Mouse (Mus musculus) heart, embryonic 15.5 days (tissue): ENCODE results near the gene Gdnf. TPM values are rescaled to one million over a fixed set of nuclear protein-coding genes. Genes with fewer than 3 reads are reported as not detected.

Experiments used
- ATAC-seq: fragments of 200-750 bp; cut with Nextera tagmentation; replicated peaks from 2 replicates; pipeline ENCODE4 v1.8.0; 2017; ENCODE audit warnings: low read depth, moderate TSS enrichment; ENCODE audit not compliant: insufficient number of reproducible peaks, insufficient read depth, low FRiP score
- H3K27ac ChIP-seq: fragments of 300-500 bp; sonication (generic); 2 replicates; pipeline ENCODE4 v1.5.1; 2015; ENCODE audit warnings: mild to moderate bottlenecking, inconsistent platforms
- H3K27me3 ChIP-seq: fragments of 300-500 bp; sonication (generic); 2 replicates; pipeline ENCODE4 v1.6.1; 2015; ENCODE audit warnings: inconsistent platforms
- H3K36me3 ChIP-seq: fragments of 300-500 bp; sonication (generic); 2 replicates; pipeline ENCODE4 v1.6.1; 2015; ENCODE audit warnings: mild to moderate bottlenecking, inconsistent platforms
- H3K4me1 ChIP-seq: fragments of 300-500 bp; sonication (generic); replicated peaks from 2 replicates; pipeline ENCODE4 v1.6.1; 2015; ENCODE audit warnings: inconsistent platforms
- H3K4me2 ChIP-seq: fragments of 300-500 bp; sonication (generic); 2 replicates; pipeline ENCODE4 v1.6.1; 2015; ENCODE audit warnings: inconsistent platforms, mild to moderate bottlenecking, moderate library complexity
- H3K4me3 ChIP-seq: fragments of 300-500 bp; sonication (generic); 2 replicates; pipeline ENCODE4 v1.5.1; 2015; ENCODE audit warnings: mild to moderate bottlenecking, inconsistent platforms
- H3K9ac ChIP-seq: fragments of 300-500 bp; sonication (generic); 2 replicates; pipeline ENCODE4 v1.6.1; 2015; ENCODE audit warnings: mild to moderate bottlenecking, inconsistent platforms
- H3K9me3 ChIP-seq: fragments of 300-500 bp; sonication (generic); replicated peaks from 2 replicates; pipeline ENCODE4 v1.6.1; 2016; ENCODE audit warnings: inconsistent platforms
- WGBS: fragments of 180-500 bp; shearing (Covaris S2); methylation state at CpG from one replicate; pipeline ENCODE4 v1.1.7; 2015; ENCODE audit warnings: mixed read lengths; 5-methylcytosine and 5-hydroxymethylcytosine counted together
- polyA plus RNA-seq: library from polyadenylated mRNA; unstranded; fragments of >200 nt; fragmentation: Nextera tagmentation; extraction: Ambion mirVana; gene quantifications from 2 replicates; pipeline ENCODE4 v1.2.1, GENCODE M21; 2015

The Gdnf gene
- polyA plus RNA-seq: 0.16 and 0.21 TPM in 2 replicates

DNA sequence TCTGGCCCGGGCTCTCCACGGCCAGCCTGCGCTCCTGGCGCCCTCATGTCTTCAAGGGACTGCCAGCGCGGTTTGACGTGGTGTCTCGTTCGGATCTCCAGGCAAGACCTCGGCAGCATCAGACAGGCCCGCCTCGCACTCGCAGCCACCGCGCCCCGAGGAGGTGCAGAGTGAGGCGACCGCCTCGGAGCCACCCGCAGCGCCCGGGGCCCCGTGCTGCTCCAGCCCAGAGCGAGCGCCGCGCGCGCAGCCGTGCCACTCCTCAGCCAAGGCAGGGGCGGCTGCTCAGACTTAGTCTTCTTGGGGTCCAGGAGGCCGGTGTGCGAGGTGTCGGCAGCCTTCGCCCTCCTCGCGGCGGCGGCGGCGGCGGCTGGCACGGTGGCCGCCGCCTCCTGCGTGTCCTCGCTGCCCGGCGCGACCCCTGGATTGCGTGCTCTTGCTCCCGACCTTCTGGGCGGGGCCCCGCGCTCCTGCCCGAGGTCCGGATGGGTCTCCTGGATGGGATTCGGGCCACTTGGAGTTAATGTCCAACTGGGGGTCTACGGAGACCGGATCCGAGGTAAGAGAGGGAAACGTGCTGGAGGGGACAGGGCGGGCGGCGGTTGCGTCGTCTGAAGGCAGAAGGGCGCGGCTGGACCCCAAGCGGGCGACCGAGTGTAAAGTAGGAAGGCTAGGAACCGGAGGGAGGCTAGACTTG is at the start of gene Gdnf:
Gene Gdnf, plus strand, starts transcription at position 291 of the 697 bp plus-strand sequence.
- Histone ChIP-seq H3K4me1 (peaks cover 46% of the 10 kb centered on the region), H3K36me3 (no peaks in the 10 kb centered on the region), H3K27me3 (peaks cover 95% of the 10 kb centered on the region), H3K4me3 (peak within 1 kb of the TSS; percentile 61), H3K4me2 (peak within 1 kb of the TSS; percentile 95), H3K9ac (peak within 1 kb of the TSS; percentile 49), H3K9me3 (no peaks in the 10 kb centered on the region), H3K27ac (no peak within 1 kb of the TSS)
- ATAC-seq: 0 out of 2 replicates have a peak, but pooled peaks have one; percentile 23
- WGBS: under 1% methylated on average over 73 of the region's 73 CpGs

DNA sequence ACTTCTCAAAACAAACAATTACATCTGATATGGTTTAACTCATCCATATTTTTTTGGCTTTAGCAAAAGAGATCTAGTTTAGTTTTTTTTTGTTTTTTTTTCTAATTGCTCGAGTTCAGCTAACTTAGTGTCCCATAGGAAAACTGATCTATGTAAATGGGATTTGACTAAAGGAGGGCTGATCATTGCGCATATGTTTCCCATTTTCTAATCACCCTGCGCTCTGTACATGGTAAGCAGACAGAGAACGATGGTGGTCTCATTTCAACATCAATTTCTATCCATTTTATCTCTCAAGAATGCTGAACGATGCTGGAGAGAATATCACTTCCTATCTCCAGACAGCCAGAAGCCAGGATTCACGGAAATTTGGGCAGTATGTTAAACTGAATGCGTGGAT is 43.5 kb upstream of the Gdnf start:
- ATAC-seq: no peak
- Histone ChIP-seq H3K27me3 (no peaks in the 10 kb centered on the region), H3K9me3 (no peaks in the 10 kb centered on the region), H3K4me1 (no peaks in the 10 kb centered on the region), H3K4me3 (no peak overlapping the region), H3K9ac (no peak overlapping the region), H3K4me2 (no peak overlapping the region), H3K27ac (no peak overlapping the region), H3K36me3 (no peaks in the 10 kb centered on the region)
- 81% methylated on average over 7 of the region's 7 CpGs for WGBS

DNA sequence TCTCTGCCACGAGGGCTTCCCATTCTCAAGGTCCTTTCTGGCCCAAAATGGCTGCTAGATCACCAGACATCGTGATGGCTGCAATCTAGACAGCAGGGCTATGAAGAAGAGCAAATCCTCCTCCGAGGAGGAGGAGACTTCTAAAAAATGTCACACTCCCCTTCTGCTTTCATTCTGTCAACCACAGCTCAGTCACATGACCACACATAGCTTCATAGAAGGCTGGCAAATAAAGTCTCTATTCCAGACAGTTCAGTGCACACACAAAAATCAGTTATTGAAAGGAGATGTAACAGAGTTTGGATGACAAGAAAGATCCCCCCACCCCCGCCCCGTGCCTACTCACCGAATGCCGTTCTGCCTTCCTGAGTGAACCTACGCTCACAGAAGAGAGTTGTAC is 37.7 kb upstream of the Gdnf start:
- Histone ChIP-seq H3K36me3 (no peaks in the 10 kb centered on the region), H3K9me3 (no peaks in the 10 kb centered on the region), H3K4me2 (no peak overlapping the region), H3K4me3 (no peak overlapping the region), H3K4me1 (no peaks in the 10 kb centered on the region), H3K27ac (no peak overlapping the region), H3K27me3 (no peaks in the 10 kb centered on the region), H3K9ac (no peak overlapping the region)
- no peak for ATAC-seq
- WGBS: 83% methylated on average over 8 of the region's 8 CpGs

DNA sequence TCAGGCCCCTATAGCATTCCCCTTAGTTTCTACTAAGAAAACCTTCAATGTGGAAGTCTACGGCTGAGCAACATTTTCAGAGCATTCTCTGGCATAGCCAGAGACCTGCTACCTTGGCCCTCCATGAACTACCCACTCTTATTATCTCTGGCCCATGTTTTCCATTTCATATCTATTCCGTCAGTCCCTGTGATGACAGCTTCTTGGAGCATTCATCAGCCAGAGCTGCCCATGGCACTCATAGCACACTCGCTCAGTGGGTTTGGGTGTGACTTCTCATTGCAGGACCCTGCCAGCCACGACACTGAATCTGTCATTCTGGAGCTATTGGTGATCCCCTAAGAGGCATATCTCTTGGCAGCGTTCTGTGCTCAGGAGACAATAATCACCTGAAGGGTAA is 29.1 kb upstream of the Gdnf start:
- no peak overlapping the region for H3K27ac ChIP-seq
- peaks cover 4% of the 10 kb centered on the region; the same call in 1 of the 2 replicates for H3K27me3 ChIP-seq
- no peak overlapping the region for H3K9ac ChIP-seq
- peak; percentile 87; the same call in 1 of the 2 replicates for ATAC-seq
- H3K36me3 ChIP-seq: no peaks in the 10 kb centered on the region
- H3K4me3 ChIP-seq: no peak overlapping the region
- H3K4me1 ChIP-seq: peaks cover 12% of the 10 kb centered on the region; the same call in 1 of the 2 replicates
- no peak overlapping the region for H3K4me2 ChIP-seq
- 33% methylated on average over 5 of the region's 5 CpGs for WGBS
- 0 out of 2 replicates have a peak, but pooled peaks cover 3% of the 10 kb centered on the region for H3K9me3 ChIP-seq

DNA sequence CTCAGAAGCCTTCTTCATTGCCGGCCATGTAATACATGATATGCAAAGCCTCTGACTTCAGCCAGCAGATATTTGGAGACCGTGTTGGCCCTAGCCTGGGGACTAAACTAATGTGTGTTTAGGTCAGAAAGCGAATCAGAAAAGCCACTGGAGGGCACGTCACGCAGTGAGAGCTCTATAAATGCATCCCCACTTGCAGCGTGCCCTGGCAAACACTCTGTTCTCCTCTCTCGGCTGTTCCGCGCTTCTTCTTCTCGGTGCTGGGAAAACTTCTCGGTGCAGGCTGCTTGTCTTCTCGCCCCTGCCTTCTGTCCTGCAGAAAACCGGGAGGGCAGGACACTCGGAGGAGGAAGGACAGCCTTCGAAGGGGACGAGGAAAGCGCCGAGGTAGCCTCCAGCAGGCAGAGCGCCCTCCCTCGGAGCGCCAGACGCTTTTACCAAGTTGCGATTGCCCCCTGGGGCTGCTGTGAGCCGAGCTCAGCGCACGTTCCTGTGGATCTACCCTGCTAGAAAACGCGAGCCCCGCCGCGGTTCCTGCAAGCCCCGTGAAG is 730 bp upstream of the Gdnf start:
- H3K9me3 ChIP-seq: no peaks in the 10 kb centered on the region
- H3K27me3 ChIP-seq: peaks cover 89% of the 10 kb centered on the region
- peak overlapping the region; percentile 95 for H3K4me2 ChIP-seq
- peaks cover 38% of the 10 kb centered on the region for H3K4me1 ChIP-seq
- no peak for ATAC-seq
- peak overlapping the region; percentile 49 for H3K9ac ChIP-seq
- H3K36me3 ChIP-seq: no peaks in the 10 kb centered on the region
- under 1% methylated on average over 32 of the region's 32 CpGs for WGBS
- H3K27ac ChIP-seq: no peak overlapping the region
- peak overlapping the region; percentile 61 for H3K4me3 ChIP-seq

DNA sequence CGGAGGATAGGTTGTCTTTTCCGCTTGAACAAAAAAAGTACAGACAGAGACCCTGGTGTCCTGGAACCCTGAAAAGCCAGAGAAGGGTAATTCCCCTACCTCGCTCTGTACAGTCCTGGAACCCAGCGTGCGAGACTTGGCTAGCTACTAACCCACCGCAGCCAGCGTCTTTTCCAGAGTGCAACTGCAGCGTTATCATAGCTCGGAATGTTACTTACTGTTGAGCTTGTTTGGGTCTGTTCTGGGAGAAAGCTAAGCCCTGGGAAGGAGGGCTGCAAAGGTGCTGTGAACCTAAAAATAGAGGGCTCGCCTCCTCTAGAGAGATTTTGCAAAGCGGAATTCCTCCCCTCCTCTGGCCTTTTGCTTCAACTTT is 593 bp downstream of the Gdnf start:
- Histone ChIP-seq H3K27ac (no peak overlapping the region), H3K9me3 (no peaks in the 10 kb centered on the region), H3K4me1 (peaks cover 47% of the 10 kb centered on the region), H3K27me3 (peaks cover 95% of the 10 kb centered on the region), H3K4me3 (peak overlapping the region; percentile 61), H3K36me3 (no peaks in the 10 kb centered on the region), H3K4me2 (peak overlapping the region; percentile 95), H3K9ac (peak overlapping the region; percentile 49; the same call in 1 of the 2 replicates)
- no peak for ATAC-seq
- WGBS: 3% methylated on average over 11 of the region's 11 CpGs

DNA sequence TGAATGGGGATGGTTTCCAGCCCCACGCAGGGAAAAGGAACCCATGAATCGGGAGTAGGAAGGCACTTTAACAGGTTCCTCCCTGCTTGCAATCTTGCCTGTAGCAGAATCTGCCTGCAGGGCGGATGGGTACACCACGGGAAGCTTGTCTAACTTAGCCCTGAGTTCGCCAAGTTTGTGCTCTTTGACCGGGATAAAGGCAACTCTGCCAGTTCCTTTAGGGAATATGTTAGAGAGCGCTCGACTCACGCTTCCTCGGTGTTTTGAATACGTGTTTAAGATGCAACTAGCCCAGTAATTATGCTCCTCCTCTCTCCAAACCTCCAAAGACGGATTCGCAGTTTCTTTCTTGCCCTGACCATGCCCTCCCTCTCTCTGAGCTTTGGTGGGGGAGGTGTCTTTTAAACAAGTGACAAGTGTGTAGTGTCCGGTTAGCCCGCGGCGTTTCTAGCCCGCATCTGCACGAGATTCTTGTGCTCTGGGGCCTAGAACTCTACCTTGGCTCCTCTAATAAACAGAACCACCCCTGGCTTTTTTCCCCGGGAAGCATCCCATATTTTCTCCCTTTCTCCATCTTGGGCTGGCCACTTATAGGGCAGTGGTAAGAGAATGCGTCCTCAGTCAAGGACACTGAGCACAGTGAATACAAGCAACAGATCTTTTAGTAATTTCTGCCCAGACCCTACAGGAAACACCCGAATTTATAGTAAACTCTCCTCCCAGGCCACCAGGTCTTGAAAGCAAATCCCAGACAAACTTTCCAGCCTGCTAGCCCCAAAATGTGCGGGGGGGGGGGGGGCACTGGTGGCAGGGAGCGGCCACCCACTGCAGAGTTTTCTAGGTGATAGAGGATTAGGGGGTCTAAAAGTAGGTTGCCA is 1.4 kb downstream of the Gdnf start:
- ATAC-seq: no peak
- H3K4me1 ChIP-seq: peaks cover 47% of the 10 kb centered on the region
- H3K9ac ChIP-seq: no peak overlapping the region
- peaks cover 96% of the 10 kb centered on the region for H3K27me3 ChIP-seq
- H3K36me3 ChIP-seq: no peaks in the 10 kb centered on the region
- WGBS: 19% methylated on average over 24 of the region's 24 CpGs
- H3K27ac ChIP-seq: no peak overlapping the region
- H3K4me2 ChIP-seq: peak overlapping the region; percentile 95
- no peaks in the 10 kb centered on the region for H3K9me3 ChIP-seq
- H3K4me3 ChIP-seq: peak overlapping the region; percentile 61

DNA sequence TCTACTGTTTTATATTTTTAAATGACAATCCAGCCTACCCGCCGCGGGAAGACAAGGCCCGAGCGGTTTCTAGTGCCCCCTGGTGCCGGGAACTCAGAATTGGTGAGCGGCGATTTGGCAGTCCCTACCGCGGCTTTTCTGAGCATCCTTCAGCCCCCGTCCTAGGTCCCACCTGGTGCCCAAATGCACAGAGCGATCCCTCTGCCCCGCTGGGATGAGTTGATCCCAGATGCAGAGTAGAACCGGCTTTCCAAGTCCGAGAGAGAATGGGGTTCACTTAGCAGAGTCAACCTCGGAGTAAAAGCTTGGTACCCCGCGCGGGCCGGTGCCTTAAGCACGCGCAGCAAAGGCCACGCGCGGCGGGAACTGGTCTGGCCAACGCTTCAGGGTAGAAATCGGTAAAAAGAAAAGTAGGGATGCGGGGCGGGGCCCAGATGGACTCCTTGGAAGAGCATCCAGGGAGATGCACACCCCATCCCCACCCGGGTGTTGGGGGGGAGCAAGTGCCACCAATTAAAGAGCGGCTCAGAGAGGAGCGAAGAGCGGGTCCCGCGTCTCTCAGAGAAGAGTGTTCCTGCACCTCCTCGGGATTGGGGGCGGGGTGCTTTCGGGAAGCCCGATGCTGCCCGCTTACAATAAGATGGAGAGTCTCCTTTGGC is 2.4 kb downstream of the Gdnf start:
- no peaks in the 10 kb centered on the region for H3K36me3 ChIP-seq
- H3K27me3 ChIP-seq: peaks cover 97% of the 10 kb centered on the region
- WGBS: under 1% methylated on average over 41 of the region's 41 CpGs
- peak overlapping the region; percentile 95 for H3K4me2 ChIP-seq
- peaks cover 47% of the 10 kb centered on the region for H3K4me1 ChIP-seq
- no peaks in the 10 kb centered on the region for H3K9me3 ChIP-seq
- no peak overlapping the region for H3K27ac ChIP-seq
- H3K4me3 ChIP-seq: peak overlapping the region; percentile 51
- no peak overlapping the region for H3K9ac ChIP-seq
- no peak for ATAC-seq

DNA sequence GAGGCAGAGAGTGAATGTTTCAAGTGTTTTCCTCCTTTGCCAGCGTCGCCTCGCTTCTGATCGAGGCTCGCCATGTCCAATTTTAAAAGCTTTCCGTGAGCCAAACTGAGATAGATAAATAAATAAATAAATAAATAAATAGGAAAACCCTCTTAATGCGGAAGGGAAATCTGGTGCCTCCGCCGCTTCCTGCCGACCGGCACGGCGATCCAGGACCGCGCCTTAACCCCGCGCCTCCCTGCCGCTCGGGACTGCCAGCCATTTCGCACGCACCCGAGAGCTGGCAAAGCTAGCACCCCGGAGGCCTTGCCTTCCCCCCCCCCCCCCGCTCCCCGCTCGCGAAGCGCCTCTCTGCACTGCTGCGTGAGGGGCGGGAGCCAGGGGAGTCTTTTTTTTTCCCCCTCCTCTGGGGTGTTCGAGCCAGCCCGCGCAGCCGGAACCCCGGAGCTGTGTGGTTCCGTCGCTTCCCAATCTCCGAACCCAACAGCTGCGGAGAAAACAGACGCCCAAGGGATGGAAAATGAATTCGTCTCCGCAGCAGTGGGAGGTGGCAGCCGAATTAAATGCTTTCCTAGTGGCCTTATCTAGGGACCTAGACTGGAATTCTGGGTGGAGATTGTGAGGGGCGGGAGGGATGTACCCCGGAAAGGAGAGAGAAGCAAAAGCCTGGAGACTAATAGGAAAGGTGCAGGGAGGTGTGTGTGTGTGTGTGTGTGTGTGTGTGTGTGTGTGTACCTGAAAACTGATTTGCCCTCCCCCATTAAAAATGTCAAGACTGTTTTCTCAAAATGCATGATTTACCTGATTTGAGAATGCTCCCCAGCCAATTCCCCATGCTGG is 3.1 kb downstream of the Gdnf start:
- Histone ChIP-seq H3K4me3 (peak overlapping the region; percentile 51), H3K4me1 (peaks cover 47% of the 10 kb centered on the region), H3K9me3 (no peaks in the 10 kb centered on the region), H3K27ac (no peak overlapping the region), H3K4me2 (peak overlapping the region; percentile 95), H3K9ac (no peak overlapping the region), H3K36me3 (no peaks in the 10 kb centered on the region), H3K27me3 (peaks cover 93% of the 10 kb centered on the region)
- WGBS: 1% methylated on average over 44 of the region's 45 CpGs
- ATAC-seq: no peak

DNA sequence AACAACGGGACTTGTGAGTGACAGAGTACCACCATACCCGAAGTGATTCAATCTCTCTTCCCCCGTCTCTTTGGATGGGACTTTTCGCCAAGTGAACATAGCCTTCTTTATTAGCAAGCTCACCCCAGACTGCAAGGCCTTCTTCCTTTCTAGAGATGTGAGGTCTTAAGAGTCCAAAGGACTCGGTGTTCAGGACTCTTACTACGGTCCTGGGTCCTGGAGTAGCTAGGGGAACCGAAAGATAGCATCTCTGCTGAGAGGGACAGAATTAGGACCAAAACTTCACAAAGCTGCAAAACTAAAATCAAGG is 3.7 kb downstream of the Gdnf start:
- H3K9me3 ChIP-seq: no peaks in the 10 kb centered on the region
- no peak overlapping the region for H3K9ac ChIP-seq
- peaks cover 44% of the 10 kb centered on the region for H3K4me1 ChIP-seq
- H3K4me2 ChIP-seq: peak overlapping the region; percentile 95; the same call in 1 of the 2 replicates
- no peak for ATAC-seq
- H3K36me3 ChIP-seq: no peaks in the 10 kb centered on the region
- WGBS: 27% methylated on average over 7 of the region's 7 CpGs
- no peak overlapping the region for H3K27ac ChIP-seq
- no peak overlapping the region for H3K4me3 ChIP-seq
- peaks cover 88% of the 10 kb centered on the region for H3K27me3 ChIP-seq
